Mouse (Mus musculus): ENCODE measurements around the gene Zfp94. TPM values are rescaled to one million over a fixed set of nuclear protein-coding genes. Genes with fewer than 3 reads are reported as not detected.

The Zfp94 gene
- polyA plus RNA-seq, 1 experiment, result 2.1 TPM

DNA sequence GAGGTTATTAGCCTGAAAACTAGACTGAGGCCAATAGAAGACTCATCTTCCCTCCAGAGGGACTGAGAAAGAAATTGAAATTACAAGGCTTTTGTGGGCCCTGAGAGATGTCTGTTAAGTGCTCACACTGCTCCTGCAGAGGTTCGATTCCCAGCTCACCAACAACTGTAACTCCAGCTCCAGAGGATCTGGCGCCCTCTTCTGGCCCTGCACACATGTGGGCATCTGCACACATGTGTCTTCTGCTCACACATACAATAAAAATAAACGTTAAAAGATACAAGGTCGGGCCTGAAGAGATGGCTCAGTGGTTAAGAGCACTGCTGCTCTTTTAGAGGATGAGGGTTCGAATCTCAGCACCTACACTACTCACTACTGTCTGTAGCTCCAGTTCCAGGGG, 30.0 kb upstream of the Zfp94 start:
- H3ac ChIP-seq (ENCODE audit: control insufficient read depth, insufficient read length), result no peak overlapping the region
- no peak overlapping the region for H3K4me3 ChIP-seq
- no peaks in the 10 kb centered on the region for H3K36me3 ChIP-seq (ENCODE audit: control insufficient read depth, insufficient read depth)
- H3K4me2 ChIP-seq (ENCODE audit: low read depth), result no peak overlapping the region
- TF ChIP-seq REST (IDR thresholded peaks at IDR 0.05; ENCODE audit: insufficient read depth, insufficient read length) (no peak), TCF3 (IDR thresholded peaks at IDR 0.05; ENCODE audit: insufficient read length, low read depth) (no peak), E2F4 (IDR thresholded peaks at IDR 0.05; ENCODE audit: insufficient read depth) (no peak), POLR2A (IDR thresholded peaks at IDR 0.05; ENCODE audit: insufficient read length, low read depth) (no peak), MYOD1 (IDR thresholded peaks at IDR 0.05; ENCODE audit: control insufficient read depth in 1 of 3, insufficient read length in 2 of 3, low read depth in 2 of 3) (no peak), POLR2AphosphoS2 (IDR thresholded peaks at IDR 0.05; ENCODE audit: insufficient read length, low read depth) (no peak), CEBPB (IDR thresholded peaks at IDR 0.05; ENCODE audit: insufficient read depth, poor library complexity, severe bottlenecking) (no peak), USF1 (IDR thresholded peaks at IDR 0.05; ENCODE audit: low read depth) (no peak), MAX (IDR thresholded peaks at IDR 0.05; ENCODE audit: low read depth) (no peak), SRF (IDR thresholded peaks at IDR 0.05; ENCODE audit: control insufficient read depth, insufficient read length, low read depth) (no peak), TCF12 (IDR thresholded peaks at IDR 0.05; ENCODE audit: insufficient read depth, poor library complexity, severe bottlenecking) (no peak), MYOG (IDR thresholded peaks at IDR 0.05; ENCODE audit: control insufficient read depth in 1 of 3, insufficient read depth in 1 of 3, insufficient read length in 2 of 3, low read depth in 2 of 3) (no peak)
- H3K27me3 ChIP-seq (ENCODE audit: control insufficient read depth, insufficient read depth, insufficient read length), result peaks cover 11% of the 10 kb centered on the region
- no peaks in the 10 kb centered on the region for H3K79me2 ChIP-seq (ENCODE audit: control insufficient read depth, insufficient read depth)

DNA sequence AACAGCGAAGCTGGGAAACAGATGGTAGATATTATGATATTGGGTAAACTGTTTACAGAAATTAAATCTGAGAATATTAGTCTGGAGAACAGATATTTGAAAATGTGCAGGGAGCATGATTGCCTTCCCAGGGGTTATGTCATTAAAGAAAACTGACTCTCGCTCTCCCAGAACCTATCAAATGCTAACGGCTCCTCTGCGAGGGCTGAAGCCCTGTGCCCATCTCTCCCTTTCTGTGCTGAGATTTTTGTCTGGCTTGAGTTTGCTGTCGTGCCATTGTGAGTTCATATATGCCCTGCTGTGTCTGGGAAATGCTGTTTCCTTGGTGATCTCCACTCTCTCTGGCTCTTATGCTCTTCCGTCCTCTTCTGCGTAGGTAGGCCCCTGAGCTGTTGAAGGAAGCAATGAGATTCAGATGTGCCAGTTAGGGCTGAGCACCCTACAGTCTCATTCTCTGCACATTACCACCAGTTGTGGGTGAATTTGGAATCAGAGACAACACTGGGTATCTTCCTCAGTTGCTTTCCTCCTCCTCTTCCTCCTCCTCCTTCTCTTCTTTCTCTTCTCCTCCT, 27.3 kb upstream of the Zfp94 start:
- H3K4me3 ChIP-seq, result no peak overlapping the region
- H3ac ChIP-seq (ENCODE audit: control insufficient read depth, insufficient read length), result no peak overlapping the region
- H3K4me2 ChIP-seq (ENCODE audit: low read depth), result no peak overlapping the region
- no peaks in the 10 kb centered on the region for H3K79me2 ChIP-seq (ENCODE audit: control insufficient read depth, insufficient read depth)
- peaks cover 1% of the 10 kb centered on the region for H3K27me3 ChIP-seq (ENCODE audit: control insufficient read depth, insufficient read depth, insufficient read length)
- H3K36me3 ChIP-seq (ENCODE audit: control insufficient read depth, insufficient read depth), result no peaks in the 10 kb centered on the region
- TF ChIP-seq POLR2A (IDR thresholded peaks at IDR 0.05; ENCODE audit: insufficient read length, low read depth), result no peak
- no peak for TF ChIP-seq E2F4 (IDR thresholded peaks at IDR 0.05; ENCODE audit: insufficient read depth)
- TF ChIP-seq USF1 (IDR thresholded peaks at IDR 0.05; ENCODE audit: low read depth), result no peak
- TF ChIP-seq TCF12 (IDR thresholded peaks at IDR 0.05; ENCODE audit: insufficient read depth, poor library complexity, severe bottlenecking), result no peak
- TF ChIP-seq TCF3 (IDR thresholded peaks at IDR 0.05; ENCODE audit: insufficient read length, low read depth), result no peak
- TF ChIP-seq REST (IDR thresholded peaks at IDR 0.05; ENCODE audit: insufficient read depth, insufficient read length), result no peak
- TF ChIP-seq SRF (IDR thresholded peaks at IDR 0.05; ENCODE audit: control insufficient read depth, insufficient read length, low read depth), result no peak
- no peak for TF ChIP-seq CEBPB (IDR thresholded peaks at IDR 0.05; ENCODE audit: insufficient read depth, poor library complexity, severe bottlenecking)
- no peak for TF ChIP-seq MYOG (IDR thresholded peaks at IDR 0.05; ENCODE audit: control insufficient read depth in 1 of 3, insufficient read depth in 1 of 3, insufficient read length in 2 of 3, low read depth in 2 of 3)
- no peak for TF ChIP-seq MAX (IDR thresholded peaks at IDR 0.05; ENCODE audit: low read depth)
- TF ChIP-seq POLR2AphosphoS2 (IDR thresholded peaks at IDR 0.05; ENCODE audit: insufficient read length, low read depth), result no peak

DNA sequence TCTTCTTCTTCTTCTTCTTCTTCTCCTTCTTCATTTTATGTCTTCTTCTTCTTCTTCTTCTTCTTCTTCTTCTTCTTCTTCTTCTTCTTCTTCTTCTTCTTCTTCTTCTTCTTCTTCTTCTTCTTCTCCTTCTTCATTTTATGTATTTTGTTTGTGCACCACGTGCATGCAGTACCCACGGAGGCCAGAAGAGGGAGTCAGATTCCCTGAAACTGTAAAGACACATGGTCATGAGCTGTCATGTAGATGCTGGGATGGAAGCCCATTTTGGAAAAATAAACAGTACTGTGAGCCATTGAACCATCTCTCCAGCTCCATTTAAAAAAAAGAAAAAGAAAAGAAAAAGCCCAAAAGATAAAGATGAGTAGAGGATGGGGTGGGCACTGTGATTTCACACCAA, 21.8 kb upstream of the Zfp94 start:
- H3K36me3 ChIP-seq (ENCODE audit: control insufficient read depth, insufficient read depth), result no peaks in the 10 kb centered on the region
- H3ac ChIP-seq (ENCODE audit: control insufficient read depth, insufficient read length), result no peak overlapping the region
- no peak overlapping the region for H3K4me3 ChIP-seq
- peaks cover 7% of the 10 kb centered on the region for H3K27me3 ChIP-seq (ENCODE audit: control insufficient read depth, insufficient read depth, insufficient read length)
- H3K4me2 ChIP-seq (ENCODE audit: low read depth), result no peak overlapping the region
- no peaks in the 10 kb centered on the region for H3K79me2 ChIP-seq (ENCODE audit: control insufficient read depth, insufficient read depth)
- no peak for TF ChIP-seq MAX (IDR thresholded peaks at IDR 0.05; ENCODE audit: low read depth)
- TF ChIP-seq SRF (IDR thresholded peaks at IDR 0.05; ENCODE audit: control insufficient read depth, insufficient read length, low read depth), result no peak
- TF ChIP-seq TCF3 (IDR thresholded peaks at IDR 0.05; ENCODE audit: insufficient read length, low read depth), result no peak
- no peak for TF ChIP-seq MYOG (IDR thresholded peaks at IDR 0.05; ENCODE audit: control insufficient read depth in 1 of 3, insufficient read depth in 1 of 3, insufficient read length in 2 of 3, low read depth in 2 of 3)
- no peak for TF ChIP-seq POLR2AphosphoS2 (IDR thresholded peaks at IDR 0.05; ENCODE audit: insufficient read length, low read depth)
- no peak for TF ChIP-seq TCF12 (IDR thresholded peaks at IDR 0.05; ENCODE audit: insufficient read depth, poor library complexity, severe bottlenecking)
- TF ChIP-seq MYOD1 (IDR thresholded peaks at IDR 0.05; ENCODE audit: control insufficient read depth in 1 of 3, insufficient read length in 2 of 3, low read depth in 2 of 3), result no peak
- no peak for TF ChIP-seq E2F4 (IDR thresholded peaks at IDR 0.05; ENCODE audit: insufficient read depth)
- no peak for TF ChIP-seq REST (IDR thresholded peaks at IDR 0.05; ENCODE audit: insufficient read depth, insufficient read length)
- no peak for TF ChIP-seq USF1 (IDR thresholded peaks at IDR 0.05; ENCODE audit: low read depth)
- no peak for TF ChIP-seq POLR2A (IDR thresholded peaks at IDR 0.05; ENCODE audit: insufficient read length, low read depth)
- no peak for TF ChIP-seq CEBPB (IDR thresholded peaks at IDR 0.05; ENCODE audit: insufficient read depth, poor library complexity, severe bottlenecking)

DNA sequence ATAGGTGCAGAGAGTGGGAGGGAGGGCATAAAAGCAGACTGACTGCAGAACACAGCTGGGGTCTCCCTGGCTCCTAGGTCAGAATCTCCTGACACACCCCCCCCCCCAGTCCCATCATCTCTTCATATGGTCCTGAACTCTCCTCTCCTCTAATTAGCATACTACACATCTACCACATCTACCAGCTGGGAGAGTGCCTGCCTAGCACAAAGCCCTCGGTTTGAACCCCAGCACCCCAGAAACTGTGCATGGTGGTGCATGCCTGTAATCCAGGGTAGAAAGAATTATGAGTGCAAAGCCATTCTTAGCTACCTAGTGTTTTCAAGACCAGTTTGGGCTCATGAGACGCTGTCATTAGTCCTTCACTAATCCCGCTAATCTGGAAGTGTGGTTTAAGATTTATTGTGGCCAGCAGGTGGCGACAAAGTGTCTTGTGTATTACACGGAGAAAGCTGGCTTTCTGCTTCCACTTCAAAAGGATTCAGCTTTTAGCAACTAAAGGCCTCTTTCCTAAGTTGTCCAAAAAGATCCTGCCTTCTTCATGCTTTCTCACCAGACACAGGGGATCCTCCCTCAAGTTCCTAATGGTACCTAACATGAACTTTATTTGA, 19.3 kb upstream of the Zfp94 start:
- TF ChIP-seq TCF3 (IDR thresholded peaks at IDR 0.05; ENCODE audit: insufficient read length, low read depth), result no peak
- TF ChIP-seq MAX (IDR thresholded peaks at IDR 0.05; ENCODE audit: low read depth), result no peak
- TF ChIP-seq E2F4 (IDR thresholded peaks at IDR 0.05; ENCODE audit: insufficient read depth), result no peak
- no peak for TF ChIP-seq POLR2AphosphoS2 (IDR thresholded peaks at IDR 0.05; ENCODE audit: insufficient read length, low read depth)
- no peak for TF ChIP-seq POLR2A (IDR thresholded peaks at IDR 0.05; ENCODE audit: insufficient read length, low read depth)
- no peak for TF ChIP-seq REST (IDR thresholded peaks at IDR 0.05; ENCODE audit: insufficient read depth, insufficient read length)
- no peak for TF ChIP-seq CEBPB (IDR thresholded peaks at IDR 0.05; ENCODE audit: insufficient read depth, poor library complexity, severe bottlenecking)
- TF ChIP-seq SRF (IDR thresholded peaks at IDR 0.05; ENCODE audit: control insufficient read depth, insufficient read length, low read depth), result no peak
- no peak for TF ChIP-seq USF1 (IDR thresholded peaks at IDR 0.05; ENCODE audit: low read depth)
- no peak for TF ChIP-seq MYOD1 (IDR thresholded peaks at IDR 0.05; ENCODE audit: control insufficient read depth in 1 of 3, insufficient read length in 2 of 3, low read depth in 2 of 3)
- TF ChIP-seq MYOG (IDR thresholded peaks at IDR 0.05; ENCODE audit: control insufficient read depth in 1 of 3, insufficient read depth in 1 of 3, insufficient read length in 2 of 3, low read depth in 2 of 3), result no peak
- no peak for TF ChIP-seq TCF12 (IDR thresholded peaks at IDR 0.05; ENCODE audit: insufficient read depth, poor library complexity, severe bottlenecking)
- H3ac ChIP-seq (ENCODE audit: control insufficient read depth, insufficient read length), result no peak overlapping the region
- H3K4me3 ChIP-seq, result no peak overlapping the region
- H3K4me2 ChIP-seq (ENCODE audit: low read depth), result no peak overlapping the region
- no peaks in the 10 kb centered on the region for H3K36me3 ChIP-seq (ENCODE audit: control insufficient read depth, insufficient read depth)
- H3K27me3 ChIP-seq (ENCODE audit: control insufficient read depth, insufficient read depth, insufficient read length), result peaks cover 14% of the 10 kb centered on the region
- H3K79me2 ChIP-seq (ENCODE audit: control insufficient read depth, insufficient read depth), result no peaks in the 10 kb centered on the region
